Mouse (Mus musculus) hindbrain, embryonic 16.5 days (tissue): ENCODE measurements around the gene Ccdc180. TPM values are rescaled to one million over a fixed set of nuclear protein-coding genes. Genes with fewer than 3 reads are reported as not detected.

Experiments
- ATAC-seq: fragments of 200-750 bp; cut with Nextera tagmentation; 2 replicates; pipeline ENCODE4 v1.8.0; 2017; ENCODE audit warnings: moderate TSS enrichment, moderate library complexity
- H3K27ac ChIP-seq: fragments of 300-500 bp; sonication (generic); 2 replicates; pipeline ENCODE4 v1.5.1; 2014; ENCODE audit warnings: low read depth, mild to moderate bottlenecking, control low read depth, low read length, moderate library complexity
- H3K27me3 ChIP-seq: fragments of 300-500 bp; sonication (generic); replicated peaks from 2 replicates; pipeline ENCODE4 v1.6.1; 2014; ENCODE audit warnings: low read length; ENCODE audit not compliant: control insufficient read depth, insufficient read depth
- H3K36me3 ChIP-seq: fragments of 300-500 bp; sonication (generic); 2 replicates; pipeline ENCODE4 v1.6.1; 2014; ENCODE audit warnings: mild to moderate bottlenecking, low read length, moderate library complexity, mixed read lengths; ENCODE audit not compliant: control insufficient read depth, insufficient read depth
- H3K4me1 ChIP-seq: fragments of 300-500 bp; sonication (generic); 2 replicates; pipeline ENCODE4 v1.6.1; 2014; ENCODE audit warnings: low read depth, low read length; ENCODE audit not compliant: control insufficient read depth, insufficient read depth
- H3K4me2 ChIP-seq: fragments of 300-500 bp; sonication (generic); 2 replicates; pipeline ENCODE4 v1.6.1; 2014; ENCODE audit warnings: mild to moderate bottlenecking, low read length, control low read depth, moderate library complexity
- H3K4me3 ChIP-seq: fragments of 300-500 bp; sonication (generic); 2 replicates; pipeline ENCODE4 v1.5.1; 2014; ENCODE audit warnings: mild to moderate bottlenecking, low read length, control low read depth, moderate library complexity
- H3K9ac ChIP-seq: fragments of 300-500 bp; sonication (generic); 2 replicates; pipeline ENCODE4 v1.6.1; 2014; ENCODE audit warnings: low read depth, mild to moderate bottlenecking, control low read depth, low read length, moderate library complexity
- H3K9me3 ChIP-seq: fragments of 300-500 bp; sonication (generic); 2 replicates; pipeline ENCODE4 v1.6.1; 2014; ENCODE audit warnings: mild to moderate bottlenecking, low read length, moderate library complexity; ENCODE audit not compliant: control insufficient read depth
- WGBS: fragments of 180-500 bp; shearing (Covaris S2); extraction: QIAGEN DNeasy Blood & Tissue Kit; methylation state at CpG from one replicate; pipeline ENCODE4 v1.1.7; 2014; 5-methylcytosine and 5-hydroxymethylcytosine counted together
- polyA plus RNA-seq: library from polyadenylated mRNA; unstranded; fragments of >200 nt; fragmentation: Nextera tagmentation; extraction: Ambion mirVana; gene quantifications from 2 replicates; pipeline ENCODE4 v1.2.1, GENCODE M21; 2015

The Ccdc180 gene
- polyA plus RNA-seq, 1 experiment from 2014 or later, result 0.26 TPM

DNA sequence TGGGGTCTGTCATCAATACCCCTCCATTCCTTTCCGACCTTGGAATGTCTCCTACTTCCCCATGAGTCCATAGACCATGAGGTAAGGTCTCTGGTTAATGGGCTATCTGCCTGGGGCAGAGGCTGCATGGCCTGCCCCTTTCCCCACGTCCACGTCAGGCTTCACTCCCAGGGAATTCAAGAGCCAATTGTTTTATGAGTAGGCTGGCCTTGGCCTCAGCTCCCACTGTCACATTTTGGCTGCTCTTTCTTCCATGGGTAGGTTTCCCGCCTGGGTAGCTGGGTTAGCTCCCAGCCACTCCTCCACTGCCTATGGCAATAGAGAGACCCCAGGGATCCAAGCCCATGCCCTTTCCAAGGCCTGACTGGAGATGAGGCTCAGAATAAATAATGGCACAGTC is 38.5 kb downstream of the Ccdc180 start:
- Histone ChIP-seq H3K9me3 (no peaks in the 10 kb centered on the region), H3K4me2 (no peak overlapping the region), H3K9ac (no peak overlapping the region), H3K4me1 (no peaks in the 10 kb centered on the region), H3K27ac (no peak overlapping the region), H3K4me3 (no peak overlapping the region), H3K27me3 (no peaks in the 10 kb centered on the region), H3K36me3 (no peaks in the 10 kb centered on the region)
- ATAC-seq, result no peak
- 76% methylated on average over 4 of the region's 4 CpGs for WGBS

DNA sequence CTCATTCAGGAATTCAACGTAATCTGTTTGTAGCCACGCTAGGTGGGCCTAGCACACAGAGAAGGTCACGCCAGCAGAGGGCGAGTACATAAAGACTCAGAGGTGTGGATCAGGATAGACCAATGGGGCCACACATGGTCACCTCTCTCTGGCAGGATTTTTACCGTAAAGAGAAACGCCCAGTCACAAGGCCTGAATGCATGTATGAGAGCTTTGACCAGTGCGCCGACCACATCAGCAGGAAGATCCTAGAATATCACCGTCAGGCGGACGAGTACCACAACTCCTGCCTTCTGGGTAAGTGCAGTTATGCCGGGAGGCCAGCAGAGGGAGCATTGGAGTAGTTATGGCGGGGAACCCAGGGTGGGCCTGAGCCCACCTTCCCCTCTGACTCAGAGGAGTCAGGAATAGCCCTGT is 51.5 kb downstream of the Ccdc180 start:
- ATAC-seq, result peak; percentile 61; the same call in 1 of the 2 replicates
- Histone ChIP-seq H3K4me3 (no peak overlapping the region), H3K27me3 (no peaks in the 10 kb centered on the region), H3K27ac (no peak overlapping the region), H3K36me3 (no peaks in the 10 kb centered on the region), H3K4me1 (no peaks in the 10 kb centered on the region), H3K9me3 (no peaks in the 10 kb centered on the region), H3K9ac (no peak overlapping the region), H3K4me2 (peak overlapping the region; percentile 24; the same call in 1 of the 2 replicates)
- 31% methylated on average over 13 of the region's 13 CpGs for WGBS

DNA sequence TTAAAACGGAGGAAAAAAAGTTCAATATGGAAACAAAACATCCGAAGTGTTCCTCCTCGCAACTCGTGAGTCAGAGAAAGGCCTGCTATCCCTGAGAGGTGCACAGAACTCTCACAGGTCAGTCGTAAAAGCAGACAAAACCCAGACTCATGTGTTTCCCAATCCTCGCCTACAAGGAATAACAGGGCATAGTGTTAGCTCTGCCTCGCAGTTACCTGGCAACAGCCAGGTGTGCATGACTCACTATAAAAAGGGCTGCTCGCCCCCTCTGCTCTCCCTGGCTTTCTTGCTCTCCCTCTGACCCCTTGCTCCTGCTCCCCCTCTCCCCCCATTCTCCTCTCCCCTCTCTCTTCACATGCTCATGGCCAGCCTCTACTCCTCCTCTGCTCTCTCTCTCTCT is 57.6 kb downstream of the Ccdc180 start:
- Histone ChIP-seq H3K4me3 (no peak overlapping the region), H3K4me2 (no peak overlapping the region), H3K36me3 (no peaks in the 10 kb centered on the region), H3K9ac (no peak overlapping the region), H3K27ac (no peak overlapping the region), H3K27me3 (no peaks in the 10 kb centered on the region), H3K4me1 (no peaks in the 10 kb centered on the region), H3K9me3 (no peaks in the 10 kb centered on the region)
- 75% methylated on average over 8 of the region's 8 CpGs for WGBS
- ATAC-seq, result no peak

DNA sequence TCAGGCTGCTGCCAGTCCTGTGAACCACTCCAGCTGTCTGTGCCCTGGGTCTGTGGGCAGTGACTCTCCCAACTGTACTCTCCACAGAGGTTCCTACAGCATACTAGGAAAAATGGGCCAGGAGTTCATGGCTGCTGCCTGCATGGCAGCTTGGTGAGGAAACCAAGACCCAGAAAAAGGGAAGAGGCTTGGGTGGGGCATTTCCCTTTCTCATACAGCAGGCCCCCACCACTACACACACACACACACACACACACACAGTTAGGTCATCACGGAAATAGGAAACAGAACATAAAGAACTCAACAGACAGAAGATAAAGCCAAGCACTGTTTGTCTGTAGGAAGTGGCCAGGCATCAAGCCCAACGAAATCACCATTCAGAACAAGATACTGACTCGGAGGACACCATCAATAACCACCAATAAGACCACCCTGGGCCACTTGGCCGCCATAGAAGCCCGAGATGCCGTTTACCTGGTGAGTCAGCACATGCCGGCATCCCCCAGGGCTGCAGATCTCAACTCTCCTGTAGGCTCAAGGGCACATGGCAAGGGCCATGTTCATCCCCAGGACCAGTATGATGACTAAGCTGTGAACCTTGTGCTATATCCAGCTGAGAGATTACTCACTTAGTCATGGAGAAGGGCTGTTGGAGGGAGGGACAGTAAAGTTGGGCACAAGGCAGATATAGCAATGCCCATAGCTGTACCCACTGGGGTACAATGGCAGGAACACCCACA is 59.2 kb downstream of the Ccdc180 start:
- Histone ChIP-seq H3K36me3 (no peaks in the 10 kb centered on the region), H3K4me1 (no peaks in the 10 kb centered on the region), H3K9me3 (no peaks in the 10 kb centered on the region), H3K27me3 (no peaks in the 10 kb centered on the region), H3K27ac (no peak overlapping the region), H3K9ac (no peak overlapping the region), H3K4me3 (no peak overlapping the region), H3K4me2 (no peak overlapping the region)
- WGBS, result 94% methylated on average over 7 of the region's 7 CpGs
- no peak for ATAC-seq

DNA sequence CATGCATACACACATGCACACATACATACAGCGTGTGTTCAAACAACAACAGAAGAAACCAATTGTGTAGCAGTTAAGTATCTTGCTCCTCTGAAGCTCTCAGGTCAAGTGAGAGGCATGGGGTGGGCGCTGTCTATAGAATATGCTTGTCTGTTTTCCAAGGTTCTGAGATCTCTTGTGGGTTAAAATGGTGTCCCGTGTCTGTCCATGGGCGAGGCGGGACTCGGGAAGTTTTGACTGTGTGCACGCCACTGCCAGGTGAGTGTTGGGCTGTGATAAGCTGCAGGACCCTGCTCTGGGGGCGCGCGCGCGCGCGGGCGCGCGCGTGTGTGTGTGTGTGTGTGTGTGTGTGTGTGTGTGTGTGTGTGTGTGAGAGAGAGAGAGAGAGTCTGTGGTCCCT is 61.7 kb downstream of the Ccdc180 start:
- 96% methylated on average over 18 of the region's 18 CpGs for WGBS
- no peak for ATAC-seq
- H3K9me3 ChIP-seq, result no peaks in the 10 kb centered on the region
- no peaks in the 10 kb centered on the region for H3K4me1 ChIP-seq
- H3K9ac ChIP-seq, result no peak overlapping the region
- H3K4me2 ChIP-seq, result no peak overlapping the region
- H3K36me3 ChIP-seq, result no peaks in the 10 kb centered on the region
- no peaks in the 10 kb centered on the region for H3K27me3 ChIP-seq
- no peak overlapping the region for H3K4me3 ChIP-seq
- no peak overlapping the region for H3K27ac ChIP-seq

DNA sequence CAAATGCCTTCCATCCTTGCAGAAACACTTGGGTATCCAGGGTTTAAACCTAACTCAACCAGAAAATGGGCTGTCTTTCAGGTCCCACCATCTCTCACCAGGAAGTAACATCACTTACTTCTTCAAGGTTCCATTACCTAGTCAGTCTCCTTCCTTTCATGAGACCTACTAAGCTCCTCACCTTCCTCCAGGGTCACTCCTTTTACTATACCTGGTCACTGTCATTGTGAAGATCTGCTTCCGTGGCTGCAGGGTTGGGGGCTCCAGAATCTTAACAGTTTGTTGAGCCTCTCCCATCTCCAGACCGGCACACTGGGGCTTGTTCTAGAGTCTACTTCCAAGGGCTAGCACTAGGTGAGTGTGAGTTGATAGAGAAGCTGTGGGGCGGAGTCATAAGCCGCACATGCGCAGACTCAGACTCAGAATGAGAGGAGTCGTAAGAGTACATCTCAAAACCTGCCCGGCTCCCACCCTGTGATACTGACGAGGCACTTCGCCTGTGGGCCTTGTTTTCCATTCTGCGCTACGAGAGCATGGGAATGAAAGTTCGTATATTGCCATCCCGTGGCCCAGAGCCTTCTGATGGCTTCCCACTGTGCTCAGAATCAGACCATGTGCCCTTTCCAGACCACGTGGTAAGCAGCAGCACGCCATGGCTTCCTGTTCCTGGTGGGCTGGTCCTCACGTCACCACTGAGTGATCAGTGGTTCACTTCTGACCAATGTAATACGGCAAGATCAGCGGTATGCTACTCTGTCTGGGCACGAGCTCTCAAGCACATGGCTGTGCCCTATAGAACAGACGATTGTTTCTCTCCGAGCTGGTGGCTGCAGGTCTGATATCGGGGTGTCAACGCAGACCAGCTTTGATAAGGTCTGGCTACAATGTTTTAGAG is 63.2 kb downstream of the Ccdc180 start:
- Histone ChIP-seq H3K27ac (no peak overlapping the region), H3K36me3 (no peaks in the 10 kb centered on the region), H3K27me3 (no peaks in the 10 kb centered on the region), H3K9me3 (no peaks in the 10 kb centered on the region), H3K9ac (no peak overlapping the region), H3K4me1 (no peaks in the 10 kb centered on the region), H3K4me3 (no peak overlapping the region), H3K4me2 (no peak overlapping the region)
- ATAC-seq, result no peak
- WGBS, result 92% methylated on average over 23 of the region's 23 CpGs

DNA sequence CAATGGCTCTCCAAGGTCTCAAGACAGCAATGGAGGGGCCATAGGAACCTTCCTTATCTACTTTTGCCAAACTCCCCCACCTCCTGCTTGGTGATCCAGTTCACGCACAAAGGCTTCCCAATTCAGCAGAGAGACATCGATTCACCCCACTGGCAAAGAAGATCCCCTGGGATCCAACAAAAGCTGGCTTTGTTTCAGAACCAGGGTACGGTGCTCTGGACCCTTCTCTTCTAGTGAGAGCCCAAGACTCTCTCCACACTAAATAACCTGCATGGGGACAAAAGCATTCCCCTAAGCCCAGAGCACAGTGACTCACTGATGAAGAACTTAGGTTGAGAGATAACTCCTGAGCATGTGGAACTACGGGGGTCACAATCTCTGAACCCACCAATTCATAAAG is 65.1 kb downstream of the Ccdc180 start:
- no peak for ATAC-seq
- Histone ChIP-seq H3K36me3 (no peaks in the 10 kb centered on the region), H3K9ac (no peak overlapping the region), H3K9me3 (no peaks in the 10 kb centered on the region), H3K4me1 (no peaks in the 10 kb centered on the region), H3K27ac (no peak overlapping the region), H3K27me3 (no peaks in the 10 kb centered on the region), H3K4me3 (no peak overlapping the region), H3K4me2 (no peak overlapping the region)
- 86% methylated on average over 4 of the region's 4 CpGs for WGBS

DNA sequence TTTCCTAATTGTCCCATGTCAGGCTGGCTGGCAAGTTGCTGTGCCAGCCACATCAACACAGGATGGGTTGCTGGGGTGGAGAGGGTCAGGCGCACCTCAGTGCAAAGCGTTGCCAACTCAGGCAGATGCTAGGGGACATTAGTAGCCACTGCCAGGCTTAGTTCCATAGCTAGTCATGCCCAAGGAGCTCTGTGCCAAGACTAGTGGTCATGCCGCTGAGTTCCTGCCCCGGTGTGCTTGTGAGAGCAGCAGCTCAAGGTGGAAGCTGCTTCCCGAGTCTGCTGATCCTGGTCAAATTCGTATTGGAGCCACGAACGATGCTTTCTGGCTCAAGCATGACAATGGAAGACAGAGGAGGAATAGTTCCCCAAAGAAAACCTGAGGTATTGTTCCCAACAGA is 66.0 kb downstream of the Ccdc180 start:
- no peak overlapping the region for H3K27ac ChIP-seq
- H3K36me3 ChIP-seq, result no peaks in the 10 kb centered on the region
- no peak overlapping the region for H3K4me2 ChIP-seq
- no peak overlapping the region for H3K9ac ChIP-seq
- no peaks in the 10 kb centered on the region for H3K4me1 ChIP-seq
- no peak for ATAC-seq
- WGBS, result 95% methylated on average over 8 of the region's 8 CpGs
- no peaks in the 10 kb centered on the region for H3K27me3 ChIP-seq
- no peak overlapping the region for H3K4me3 ChIP-seq
- no peaks in the 10 kb centered on the region for H3K9me3 ChIP-seq

DNA sequence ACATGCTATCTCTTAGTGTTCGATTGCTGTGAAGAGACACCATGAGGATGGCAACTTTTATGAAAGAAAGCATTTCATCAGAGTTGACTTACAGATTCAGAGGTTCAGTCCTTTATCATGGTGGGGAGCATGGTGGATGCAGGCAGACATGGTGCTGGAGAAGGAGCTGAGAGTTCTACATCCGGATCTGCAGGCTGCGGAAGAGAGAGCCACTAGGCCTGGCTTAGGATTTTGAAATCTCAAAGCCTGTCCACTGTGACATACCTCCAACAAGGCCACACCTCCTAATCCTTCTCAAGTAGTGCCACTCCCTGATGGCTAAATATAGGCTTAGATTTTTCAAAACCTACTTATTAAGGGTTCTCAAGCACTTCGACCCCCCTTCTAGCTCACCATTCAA is 66.6 kb downstream of the Ccdc180 start:
- H3K4me3 ChIP-seq, result no peak overlapping the region

More for the DNA sequence above, 66.6 kb downstream of the Ccdc180 start:
- H3K9me3 ChIP-seq, result no peaks in the 10 kb centered on the region
- no peaks in the 10 kb centered on the region for H3K36me3 ChIP-seq
- no peak overlapping the region for H3K27ac ChIP-seq
- H3K4me1 ChIP-seq, result no peaks in the 10 kb centered on the region
- no peak overlapping the region for H3K9ac ChIP-seq
- no peaks in the 10 kb centered on the region for H3K27me3 ChIP-seq
- no peak for ATAC-seq
- 94% methylated on average over 4 of the region's 4 CpGs for WGBS
- H3K4me2 ChIP-seq, result no peak overlapping the region
